Mouse (Mus musculus): ENCODE measurements at regions not wholly inside any gene's neighbourhood (a gene's known extent, or its start where the extent isn't known, plus 50 kb on each side); places are given as distances from the start of the nearest gene placed in this dataset.

- no peak for DNase-seq (ENCODE audit: low read depth, low spot score)
These were observed 75.5 kb downstream of the Trib2 start for GRCm38 (mm10) chr12:15741219-15741618.

GRCm38 (mm10) chr12:15738989-15739388 is 77.7 kb downstream of the Trib2 start:
- DNase-seq (ENCODE audit: low read depth, low spot score), result no peak

DNA sequence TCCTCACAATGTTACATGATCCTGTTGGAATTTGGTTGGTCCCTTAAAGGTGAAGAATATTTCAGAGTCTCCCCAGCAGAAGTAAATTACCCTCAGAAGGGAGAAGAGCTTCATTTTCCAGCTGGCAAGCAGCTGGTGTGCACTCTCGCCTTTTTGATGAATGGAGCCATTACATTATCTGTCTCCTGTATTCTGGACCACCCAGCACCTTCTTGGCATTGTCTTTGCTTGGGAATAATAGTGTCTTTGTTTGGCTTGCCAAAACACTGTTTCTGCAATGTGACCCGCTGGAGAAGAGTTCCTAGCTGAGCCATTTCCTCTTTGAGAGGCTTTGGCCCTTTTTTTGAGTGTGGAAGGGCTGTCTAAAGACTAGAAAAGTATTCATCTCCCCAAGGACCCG is 85.5 kb downstream of the Trib2 start:
- no peak for DNase-seq (ENCODE audit: low read depth, low spot score)

DNA sequence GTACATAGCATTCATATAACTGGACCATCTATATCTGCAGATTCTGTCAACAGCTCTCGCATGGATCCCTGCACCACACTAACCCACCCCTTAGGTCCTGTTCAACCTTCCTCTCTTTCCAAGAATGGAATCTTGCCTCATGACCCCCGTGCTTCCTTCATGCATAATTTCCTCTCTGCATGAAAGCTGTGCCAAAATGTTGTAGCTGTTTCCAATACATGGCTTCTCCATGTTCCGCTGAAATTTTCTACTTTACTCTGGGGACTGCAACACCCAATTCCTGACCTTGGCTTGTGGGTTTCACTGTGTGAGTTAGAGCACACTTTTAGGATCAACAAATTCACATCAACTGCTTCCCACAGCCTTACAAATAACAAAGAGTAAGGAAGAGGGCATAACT is 87.0 kb downstream of the Trib2 start:
- DNase-seq (ENCODE audit: low read depth, low spot score), result no peak

DNA sequence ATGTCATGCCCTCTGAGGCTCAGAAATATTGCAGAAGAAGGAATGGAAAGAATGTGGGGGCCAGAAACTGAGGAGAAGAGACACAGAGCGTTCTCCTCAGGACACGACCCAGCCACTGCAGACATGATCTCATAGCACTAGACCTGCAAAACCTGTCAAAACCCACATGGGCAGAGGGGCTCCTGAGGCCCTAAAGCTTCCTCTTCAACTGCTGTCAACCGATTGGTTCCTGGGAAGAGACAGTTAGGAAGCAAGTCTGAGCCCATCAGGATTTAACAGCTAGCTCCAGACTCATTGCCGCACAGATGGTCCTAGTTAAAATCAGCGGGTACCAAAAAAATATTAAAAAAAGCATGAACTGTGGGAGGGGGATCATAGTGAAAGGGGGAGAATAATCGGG is 93.2 kb downstream of the Trib2 start:
- DNase-seq (ENCODE audit: low read depth, low spot score), result no peak

DNA sequence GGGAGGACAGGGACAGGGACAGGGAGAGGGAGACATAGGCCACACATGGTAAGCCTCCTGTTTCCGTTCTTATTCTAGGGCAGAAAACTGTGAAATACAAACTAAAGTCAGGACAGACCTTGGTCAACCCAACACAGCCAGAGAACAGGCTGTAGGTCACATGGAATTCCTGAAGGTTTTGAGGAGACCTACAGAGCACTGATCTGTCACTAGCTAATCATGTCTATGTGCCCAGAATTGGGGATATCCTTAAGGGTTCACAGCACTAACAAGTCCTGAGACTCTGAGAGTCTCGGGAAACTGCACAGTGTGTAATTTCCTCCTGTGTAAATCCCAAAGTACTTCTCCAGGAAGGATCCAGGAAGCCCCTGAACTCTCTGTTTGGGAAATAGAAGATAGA is 94.6 kb downstream of the Trib2 start:
- DNase-seq (ENCODE audit: low read depth, low spot score), result no peak

DNA sequence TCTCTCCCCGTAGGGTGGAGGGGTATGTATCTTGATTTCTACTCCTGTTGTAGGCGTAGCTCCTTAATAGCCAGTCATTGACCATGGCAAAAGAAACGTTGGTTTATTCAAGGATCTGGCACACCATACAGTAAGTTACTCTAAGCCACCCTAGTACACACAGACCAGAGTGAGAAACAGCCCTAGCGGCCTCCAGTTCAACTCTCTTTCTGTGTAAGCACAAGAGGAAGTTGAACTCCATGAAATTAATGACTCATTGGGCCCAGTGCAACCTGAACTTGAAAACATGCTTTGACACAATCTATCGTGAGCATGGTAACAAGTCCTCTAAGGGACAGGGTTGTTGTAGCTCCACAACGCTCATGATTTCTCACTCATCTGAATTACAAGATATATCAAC is 96.6 kb downstream of the Trib2 start:
- no peak for DNase-seq (ENCODE audit: low read depth, low spot score)

DNA sequence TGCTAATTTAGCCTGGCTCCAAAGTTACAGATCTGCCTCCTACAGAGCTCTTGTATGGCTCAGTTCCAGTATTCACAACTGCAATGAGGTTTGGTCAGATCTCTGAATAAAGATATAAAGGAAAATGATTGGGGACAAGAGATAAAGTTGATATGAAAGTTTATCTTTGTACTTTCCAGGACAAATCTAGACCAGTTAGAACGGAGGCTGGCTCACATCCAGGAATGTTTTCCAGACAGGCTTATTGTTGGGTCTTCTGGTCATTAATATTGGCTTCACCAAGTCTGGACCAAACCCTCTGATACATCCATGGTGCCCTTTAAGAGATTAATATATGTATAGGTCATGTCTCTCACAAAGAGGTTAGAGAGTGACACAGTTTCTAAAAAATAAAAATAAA is 97.9 kb downstream of the Trib2 start:
- DNase-seq (ENCODE audit: low read depth, low spot score), result no peak

DNA sequence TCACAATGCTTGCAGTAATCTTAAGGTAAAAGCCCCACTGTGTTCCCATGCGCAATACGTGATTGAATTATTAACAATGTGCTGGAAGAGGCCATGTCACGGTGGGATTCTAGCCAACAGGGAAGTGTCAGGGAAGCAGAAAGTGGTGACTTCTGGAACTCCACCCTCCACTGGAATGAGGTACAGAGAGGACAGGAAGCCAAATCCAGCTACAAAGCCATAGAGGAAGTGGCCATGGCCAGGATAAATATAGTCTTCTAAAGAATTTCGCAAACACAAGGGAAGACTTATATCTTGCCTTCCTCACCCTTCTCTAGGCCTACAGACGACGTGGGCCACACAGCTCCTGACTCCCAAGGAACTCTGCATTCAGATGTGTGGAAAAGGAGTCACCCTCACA is 98.7 kb downstream of the Trib2 start:
- DNase-seq (ENCODE audit: low read depth, low spot score), result no peak

GRCm38 (mm10) chr12:15717342-15717741 is 99.4 kb downstream of the Trib2 start:
- DNase-seq (ENCODE audit: low read depth, low spot score), result peak; percentile 45

- DNase-seq (ENCODE audit: low read depth, low spot score), result no peak
These were observed 103.1 kb downstream of the Trib2 start for GRCm38 (mm10) chr12:15713623-15714022.

DNA sequence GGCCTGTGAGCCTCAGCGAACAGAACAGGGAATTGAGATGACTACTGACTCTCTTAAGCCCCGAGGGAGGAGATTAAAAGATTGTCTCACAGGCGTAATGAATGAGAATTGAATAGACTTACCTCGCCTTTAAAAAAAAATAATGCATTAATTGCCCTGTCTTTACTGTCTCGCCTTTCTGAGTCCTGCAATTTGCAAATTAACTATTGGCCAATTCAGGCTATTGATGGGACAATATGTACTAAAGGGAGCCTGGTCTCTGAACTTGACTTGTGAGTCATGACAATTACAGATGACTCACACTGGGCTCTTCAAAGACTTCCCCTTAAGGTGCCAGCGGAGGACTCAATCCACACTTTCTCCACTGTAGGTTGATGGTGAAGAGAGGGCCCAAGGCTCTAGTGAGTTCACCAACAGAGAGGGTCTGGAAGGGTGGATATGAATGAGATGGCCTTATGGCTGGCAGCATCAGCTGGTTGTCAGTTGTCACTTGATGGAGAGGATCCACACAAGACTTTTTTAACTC is 109.1 kb downstream of the Trib2 start:
- no peak for DNase-seq (ENCODE audit: low read depth, low spot score)

- no peak for DNase-seq (ENCODE audit: low read depth, low spot score)
These were observed 112.3 kb downstream of the Trib2 start for GRCm38 (mm10) chr12:15704412-15704811.

DNA sequence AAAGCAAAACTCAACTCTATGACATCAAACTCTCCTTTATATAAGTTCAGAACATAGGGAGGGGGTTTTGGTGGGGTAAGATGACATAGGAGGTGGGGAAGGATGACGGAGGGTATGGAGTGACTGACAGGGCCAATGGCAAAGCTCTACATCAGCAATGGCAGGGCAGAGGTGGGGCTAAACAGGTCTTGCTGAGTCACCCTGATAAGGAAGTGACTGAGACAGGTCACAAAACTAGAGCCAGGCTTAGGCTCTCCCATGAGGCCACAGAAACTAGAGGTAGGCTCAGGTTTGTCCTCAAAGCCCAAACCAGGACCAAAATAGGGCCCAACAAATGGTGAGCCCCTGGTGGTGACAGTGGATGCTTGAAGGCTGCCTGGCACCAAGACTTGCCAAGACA is 114.6 kb downstream of the Trib2 start:
- no peak for DNase-seq (ENCODE audit: low read depth, low spot score)

- no peak for DNase-seq (ENCODE audit: low read depth, low spot score)
These were observed 117.9 kb downstream of the Trib2 start for GRCm38 (mm10) chr12:15698829-15699228.

- no peak for DNase-seq (ENCODE audit: low read depth, low spot score)
These were observed 118.5 kb downstream of the Trib2 start for GRCm38 (mm10) chr12:15698042-15698771.

- DNase-seq (ENCODE audit: low read depth, low spot score), result no peak
These were observed 128.4 kb downstream of the Trib2 start for GRCm38 (mm10) chr12:15688342-15688741.

GRCm38 (mm10) chr12:15684311-15684710 is 132.4 kb downstream of the Trib2 start:
- DNase-seq (ENCODE audit: low read depth, low spot score), result peak; percentile 12

- DNase-seq (ENCODE audit: low read depth, low spot score), result no peak
These were observed 134.9 kb downstream of the Trib2 start for GRCm38 (mm10) chr12:15681678-15682355.

DNA sequence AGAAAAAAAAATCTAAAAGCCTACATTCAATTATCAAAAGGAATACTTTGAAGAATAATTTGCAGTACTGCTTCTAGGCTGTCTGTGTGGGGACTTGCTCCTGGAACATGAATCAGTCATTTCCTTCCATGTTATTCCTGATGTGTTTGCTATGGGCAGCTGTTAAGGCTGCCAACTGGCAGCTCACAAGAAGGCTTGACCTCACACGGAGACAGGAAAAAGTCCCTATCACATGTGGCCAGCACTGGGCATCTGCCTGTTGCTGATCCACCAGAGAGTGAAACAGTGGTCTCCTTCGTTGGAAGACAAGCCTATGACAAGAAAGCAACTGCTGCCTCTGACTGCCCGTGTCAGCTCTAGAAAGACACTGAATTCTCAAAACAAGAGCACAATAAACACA is 140.6 kb downstream of the Trib2 start:
- no peak for DNase-seq (ENCODE audit: low read depth, low spot score)

DNA sequence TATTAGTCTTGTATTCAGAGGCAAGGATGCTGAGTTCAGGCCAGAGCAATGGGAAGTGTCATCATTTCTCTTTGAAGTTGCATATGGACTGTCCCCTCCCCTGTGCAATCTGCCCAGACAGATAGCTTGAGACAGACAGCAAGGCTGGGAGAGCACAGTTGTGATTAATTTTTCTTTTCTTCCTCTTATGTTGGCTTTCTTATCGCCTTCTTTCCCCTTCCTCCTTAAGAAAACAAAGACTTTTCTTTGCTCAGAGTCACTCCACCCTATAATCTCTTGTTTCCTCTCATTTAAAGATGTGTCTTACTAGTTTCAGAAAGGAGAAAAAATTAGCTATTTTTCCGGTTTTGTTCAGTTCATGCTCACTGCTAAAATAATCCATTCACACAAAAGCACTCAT is 157.0 kb downstream of the Trib2 start:
- no peak for DNase-seq (ENCODE audit: low read depth, low spot score)

GRCm38 (mm10) chr12:15659332-15659731 is 157.4 kb downstream of the Trib2 start:
- no peak for DNase-seq (ENCODE audit: low read depth, low spot score)

DNA sequence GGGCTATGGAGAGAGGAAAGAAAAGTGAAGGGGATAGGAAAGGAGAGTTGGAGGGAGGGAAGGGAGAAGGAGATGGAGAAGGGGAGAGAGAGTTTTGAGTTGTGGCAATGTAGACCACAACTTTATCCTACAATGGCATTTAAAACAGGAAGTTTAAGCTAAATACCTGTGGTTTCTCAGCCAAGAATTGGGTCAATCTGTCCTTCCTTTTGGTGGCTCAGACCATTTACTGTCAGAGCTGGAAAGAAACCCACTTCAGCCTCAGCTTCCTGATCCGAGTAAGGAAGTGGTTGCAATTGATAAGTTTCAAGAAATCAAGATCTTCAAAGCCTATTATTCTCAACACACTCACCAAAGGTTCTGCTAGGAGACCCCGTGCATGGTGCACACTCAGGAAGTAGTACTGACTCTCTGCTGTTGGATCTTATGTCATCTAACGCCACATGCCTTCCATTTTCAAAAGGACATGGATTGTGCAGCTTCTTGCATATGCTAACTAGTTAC is 158.9 kb downstream of the Trib2 start:
- DNase-seq (ENCODE audit: low read depth, low spot score), result peak; percentile 25
